Mouse (Mus musculus) heart, embryonic 11.5 days (tissue): ENCODE measurements around the gene Fpr2. TPM values are rescaled to one million over a fixed set of nuclear protein-coding genes. Genes with fewer than 3 reads are reported as not detected.

ENCODE experiments used
- ATAC-seq: fragments of 200-750 bp; cut with Nextera tagmentation; replicated peaks from 2 replicates; pipeline ENCODE4 v1.8.0; 2017; ENCODE audit warnings: moderate library complexity; ENCODE audit not compliant: insufficient number of reproducible peaks, low FRiP score, low TSS enrichment
- H3K27ac ChIP-seq: fragments of 300-500 bp; sonication (generic); 2 replicates; pipeline ENCODE4 v1.5.1; 2014; ENCODE audit warnings: mild to moderate bottlenecking, low read depth, low read length
- H3K27me3 ChIP-seq: fragments of 300-500 bp; sonication (generic); 2 replicates; pipeline ENCODE4 v1.6.1; 2014; ENCODE audit warnings: mild to moderate bottlenecking, low read length, mixed read lengths; ENCODE audit not compliant: control insufficient read depth, insufficient read depth
- H3K36me3 ChIP-seq: fragments of 300-500 bp; sonication (generic); 2 replicates; pipeline ENCODE4 v1.6.1; 2014; ENCODE audit warnings: mild to moderate bottlenecking, low read length, moderate library complexity, mixed read lengths; ENCODE audit not compliant: control insufficient read depth, insufficient read depth
- H3K4me1 ChIP-seq: fragments of 300-500 bp; sonication (generic); 2 replicates; pipeline ENCODE4 v1.6.1; 2014; ENCODE audit warnings: low read length; ENCODE audit not compliant: control insufficient read depth, insufficient read depth
- H3K4me2 ChIP-seq: fragments of 300-500 bp; sonication (generic); 2 replicates; pipeline ENCODE4 v1.6.1; 2014; ENCODE audit warnings: mild to moderate bottlenecking, moderate library complexity
- H3K4me3 ChIP-seq: fragments of 300-500 bp; sonication (generic); 2 replicates; pipeline ENCODE4 v1.5.1; 2014; ENCODE audit warnings: low read depth, low read length
- H3K9ac ChIP-seq: fragments of 300-500 bp; sonication (generic); 2 replicates; pipeline ENCODE4 v1.6.1; 2014; ENCODE audit warnings: mild to moderate bottlenecking, low read depth, low read length, moderate library complexity
- H3K9me3 ChIP-seq: fragments of 300-500 bp; sonication (generic); replicated peaks from 2 replicates; pipeline ENCODE4 v1.6.1; 2016; ENCODE audit warnings: low read length; ENCODE audit not compliant: control insufficient read depth
- WGBS: fragments of 180-500 bp; shearing (Covaris S2); extraction: QIAGEN DNeasy Blood & Tissue Kit; methylation state at CpG from one replicate; pipeline ENCODE4 v1.1.7; 2014; ENCODE audit not compliant: insufficient replicate concordance; 5-methylcytosine and 5-hydroxymethylcytosine counted together
- polyA plus RNA-seq: library from polyadenylated mRNA; unstranded; fragments of >200 nt; fragmentation: Nextera tagmentation; extraction: Ambion mirVana; gene quantifications from 2 replicates; pipeline ENCODE4 v1.2.1, GENCODE M21; 2014

Gene Fpr2
- polyA plus RNA-seq, 1 experiment from 2014 or later, result not detected

DNA sequence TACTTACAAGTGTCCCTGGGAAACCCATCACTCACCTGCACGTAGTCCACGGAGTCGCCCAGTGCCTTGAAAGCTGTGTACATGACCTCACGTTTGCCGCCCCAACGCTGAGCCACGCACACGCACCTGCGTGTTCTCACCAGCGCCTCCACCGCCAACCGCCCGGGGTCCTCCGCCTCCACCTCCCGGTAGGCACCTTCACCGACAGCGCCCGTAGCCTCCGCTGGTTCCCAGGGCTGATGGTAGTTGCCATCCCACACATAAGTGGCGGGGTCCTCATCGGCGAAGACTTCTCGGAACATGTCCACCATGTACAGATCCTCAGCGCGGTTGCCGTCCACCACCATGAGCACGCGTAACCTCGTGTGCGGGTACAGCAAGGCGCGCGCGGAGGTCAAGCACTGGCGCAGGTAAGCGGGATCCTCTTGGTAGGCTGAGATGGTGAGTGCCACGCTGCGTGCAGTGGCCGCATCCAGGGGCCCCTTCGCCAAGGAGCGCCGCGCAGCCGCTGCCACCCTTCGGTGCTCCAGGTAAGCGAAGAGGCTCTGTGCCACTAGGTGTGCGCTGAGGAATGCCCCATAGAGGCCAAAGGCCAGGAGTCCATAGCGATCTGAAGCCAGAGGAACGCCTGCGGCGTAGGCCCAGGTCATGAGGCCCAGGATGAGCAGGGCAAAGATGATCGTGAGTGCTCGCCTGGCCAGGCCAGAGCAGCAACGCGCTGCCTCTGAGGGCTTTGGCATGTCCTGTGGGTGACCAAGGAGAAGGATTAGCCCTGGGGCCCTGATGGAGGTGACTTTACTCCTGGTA lies 37.5 kb upstream of the Fpr2 start:
- ATAC-seq, result no peak
- Histone ChIP-seq H3K4me2 (peak overlapping the region; percentile 39), H3K9ac (no peak overlapping the region), H3K27ac (no peak overlapping the region), H3K4me1 (no peaks in the 10 kb centered on the region), H3K36me3 (no peaks in the 10 kb centered on the region), H3K4me3 (peak overlapping the region; percentile 18; the same call in 1 of the 2 replicates), H3K9me3 (no peaks in the 10 kb centered on the region), H3K27me3 (peaks cover 16% of the 10 kb centered on the region)
- 14% methylated on average over 55 of the region's 55 CpGs for WGBS

DNA sequence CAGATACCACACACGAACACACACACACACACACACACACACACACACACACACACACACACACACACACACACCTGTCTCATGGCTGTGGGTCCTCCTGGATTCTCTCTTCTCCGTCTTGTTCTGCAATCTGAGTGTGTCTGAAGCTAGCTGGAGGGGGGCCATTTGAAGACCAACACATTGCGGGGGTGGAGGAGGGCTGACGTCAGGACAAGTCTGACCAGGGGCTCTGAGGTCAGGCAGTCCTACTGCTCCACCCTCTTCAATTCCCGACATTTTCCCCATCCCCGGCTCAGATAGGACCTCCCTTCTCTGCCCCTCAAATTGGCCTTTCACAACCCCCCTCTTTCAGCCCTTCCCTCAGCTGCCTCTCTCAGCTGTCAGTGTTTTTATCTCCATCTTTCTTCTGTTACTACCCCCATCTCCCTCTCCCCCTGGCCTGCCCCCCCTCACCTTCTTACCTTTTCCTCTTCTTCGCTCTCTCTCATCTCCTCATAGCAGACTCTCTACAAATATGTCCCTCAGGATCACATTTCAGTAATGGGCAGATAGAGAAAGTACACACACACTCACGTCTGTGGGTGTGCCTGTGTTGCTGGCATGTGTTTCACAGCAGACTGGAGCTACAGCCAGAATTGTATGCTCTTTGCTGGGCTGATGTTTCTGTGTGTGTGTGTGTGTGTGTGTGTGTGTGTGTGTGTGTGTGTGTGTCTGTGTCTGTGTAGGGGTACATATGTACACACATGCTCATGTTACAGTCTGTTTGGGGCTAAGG lies 32.4 kb upstream of the Fpr2 start, which contains the start of gene Has1:
TSS of gene Has1 (minus strand) at position 142 of the 775 bp plus-strand sequence.
- Histone ChIP-seq H3K4me1 (no peaks in the 10 kb centered on the region), H3K4me2 (no peak within 1 kb of the TSS), H3K9ac (no peak within 1 kb of the TSS), H3K27me3 (peaks cover 4% of the 10 kb centered on the region), H3K4me3 (no peak within 1 kb of the TSS), H3K27ac (no peak within 1 kb of the TSS), H3K36me3 (no peaks in the 10 kb centered on the region; the same call in 1 of the 2 replicates), H3K9me3 (no peaks in the 10 kb centered on the region)
- no peak for ATAC-seq
- 38% methylated on average over 8 of the region's 8 CpGs for WGBS

DNA sequence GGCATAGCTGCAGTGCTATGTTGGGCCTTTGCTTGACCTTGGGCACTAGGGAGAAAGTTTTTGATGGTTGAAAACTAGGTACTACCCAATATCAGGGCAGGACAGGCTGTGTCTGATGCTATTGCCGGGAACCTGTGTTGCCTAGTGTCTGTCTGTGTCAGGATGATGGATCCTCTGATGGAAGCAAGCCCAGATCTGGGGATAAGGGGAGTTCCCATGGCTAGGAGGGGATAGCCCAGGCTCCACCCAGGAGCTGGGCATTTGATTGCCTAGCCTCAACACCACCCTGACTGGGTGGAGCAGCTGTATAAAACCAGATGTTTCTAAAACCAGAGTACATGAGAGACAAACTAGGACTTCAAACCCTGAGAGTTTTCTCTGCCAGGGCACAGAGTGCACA lies 31.0 kb upstream of the Fpr2 start:
- H3K4me3 ChIP-seq, result no peak overlapping the region
- no peaks in the 10 kb centered on the region for H3K4me1 ChIP-seq
- H3K4me2 ChIP-seq, result no peak overlapping the region
- H3K9me3 ChIP-seq, result no peaks in the 10 kb centered on the region
- 79% methylated on average over 1 of the region's 1 CpGs for WGBS
- no peak; the same call in 1 of the 2 replicates for ATAC-seq
- H3K27ac ChIP-seq, result no peak overlapping the region
- H3K27me3 ChIP-seq, result no peaks in the 10 kb centered on the region
- no peaks in the 10 kb centered on the region; the same call in 1 of the 2 replicates for H3K36me3 ChIP-seq
- no peak overlapping the region for H3K9ac ChIP-seq

DNA sequence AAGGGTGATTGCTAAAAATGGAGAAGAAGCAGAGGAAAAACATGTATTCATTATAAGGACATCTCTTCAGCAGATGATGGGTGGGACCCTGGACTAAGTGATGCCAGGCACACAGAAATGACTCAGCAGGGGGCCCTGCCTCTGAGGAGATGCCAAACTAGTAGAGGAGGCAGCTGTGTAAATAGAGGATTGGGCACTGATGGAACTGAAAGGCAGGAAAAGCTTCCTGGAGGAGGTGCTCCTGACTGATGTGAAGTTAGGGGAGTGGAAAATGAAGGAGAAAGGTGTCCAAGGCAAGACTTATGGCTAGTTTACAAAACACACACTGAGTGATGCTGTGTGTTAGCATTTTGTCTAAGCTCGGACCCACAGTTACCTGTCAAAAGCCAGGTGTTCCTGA lies 30.2 kb upstream of the Fpr2 start:
- Histone ChIP-seq H3K4me3 (no peak overlapping the region), H3K27me3 (no peaks in the 10 kb centered on the region), H3K36me3 (no peaks in the 10 kb centered on the region; the same call in 1 of the 2 replicates), H3K4me2 (no peak overlapping the region), H3K27ac (no peak overlapping the region), H3K4me1 (no peaks in the 10 kb centered on the region), H3K9me3 (no peaks in the 10 kb centered on the region; the same call in 1 of the 2 replicates), H3K9ac (no peak overlapping the region)
- ATAC-seq, result no peak
- 85% methylated on average over 1 of the region's 1 CpGs for WGBS

DNA sequence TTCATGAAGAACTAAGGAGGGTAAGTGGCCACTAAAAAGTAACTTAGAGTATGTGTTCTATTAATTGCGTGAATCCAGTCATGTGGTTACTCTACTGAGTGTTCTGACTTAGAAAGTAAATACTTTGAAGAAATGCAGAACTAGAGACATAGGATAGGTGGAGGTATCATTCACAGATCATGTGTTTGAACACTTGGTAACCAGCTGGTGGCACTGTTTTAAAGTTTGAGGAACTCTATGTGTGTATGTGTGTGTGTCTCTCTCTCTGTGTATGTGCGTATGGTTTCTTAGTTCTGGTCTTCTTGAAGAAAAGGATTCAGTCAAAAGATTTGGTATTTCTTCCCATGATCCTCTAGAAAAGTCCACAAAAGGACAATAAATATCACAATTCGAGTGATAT lies 27.5 kb upstream of the Fpr2 start:
- WGBS, result 76% methylated on average over 3 of the region's 3 CpGs

DNA sequence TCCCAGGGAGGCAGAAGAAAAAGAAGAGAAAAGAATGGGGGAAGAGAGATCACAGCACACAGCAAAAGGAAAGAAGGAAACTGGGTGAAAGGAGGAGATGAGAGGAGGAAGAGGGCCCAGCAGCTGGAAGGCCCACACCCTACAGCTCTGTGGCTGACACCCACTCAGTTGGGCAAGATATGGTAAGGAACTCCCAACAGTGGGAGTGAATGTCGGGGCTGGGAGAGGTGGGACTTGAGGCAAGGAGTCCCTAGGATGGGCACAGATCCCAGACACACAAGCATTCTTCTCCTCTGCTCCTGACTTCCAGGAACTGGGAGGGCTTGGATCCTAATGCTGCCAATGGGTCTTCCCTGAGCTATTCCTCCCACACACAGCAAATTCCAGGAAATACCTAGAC lies 25.3 kb upstream of the Fpr2 start:
- 54% methylated on average over 1 of the region's 1 CpGs for WGBS
- Histone ChIP-seq H3K36me3 (no peaks in the 10 kb centered on the region; the same call in 1 of the 2 replicates), H3K4me3 (no peak overlapping the region), H3K9ac (no peak overlapping the region), H3K4me1 (no peaks in the 10 kb centered on the region), H3K4me2 (no peak overlapping the region), H3K27ac (no peak overlapping the region), H3K27me3 (no peaks in the 10 kb centered on the region), H3K9me3 (no peaks in the 10 kb centered on the region; the same call in 1 of the 2 replicates)
- ATAC-seq, result no peak

More for the DNA sequence above, 27.5 kb upstream of the Fpr2 start:
- Histone ChIP-seq H3K4me3 (no peak overlapping the region), H3K9ac (no peak overlapping the region), H3K27ac (no peak overlapping the region), H3K4me2 (no peak overlapping the region), H3K9me3 (no peaks in the 10 kb centered on the region; the same call in 1 of the 2 replicates), H3K36me3 (no peaks in the 10 kb centered on the region; the same call in 1 of the 2 replicates), H3K4me1 (no peaks in the 10 kb centered on the region), H3K27me3 (no peaks in the 10 kb centered on the region)
- no peak for ATAC-seq

DNA sequence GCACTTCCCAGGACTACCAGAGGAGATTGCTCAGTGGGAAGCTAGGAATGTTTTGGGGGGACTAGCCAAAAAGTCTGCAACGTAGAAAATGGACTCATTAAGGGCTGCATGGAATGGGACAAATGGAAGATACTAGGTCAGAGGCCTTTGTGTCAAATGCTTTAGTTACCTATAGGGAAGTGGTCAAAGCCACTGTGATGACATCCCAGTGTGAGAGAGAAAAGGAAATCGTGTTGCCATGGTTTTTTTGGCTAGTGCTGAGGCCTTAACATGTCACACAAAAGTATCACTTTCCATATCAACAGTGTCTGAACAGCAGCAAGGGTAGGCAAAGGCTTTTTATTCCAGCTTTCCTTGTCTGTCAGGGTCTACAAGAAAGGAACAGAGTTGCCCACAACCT lies 22.5 kb upstream of the Fpr2 start:
- Histone ChIP-seq H3K9me3 (no peaks in the 10 kb centered on the region; the same call in 1 of the 2 replicates), H3K27ac (no peak overlapping the region), H3K4me1 (no peaks in the 10 kb centered on the region), H3K9ac (no peak overlapping the region), H3K27me3 (no peaks in the 10 kb centered on the region), H3K36me3 (no peaks in the 10 kb centered on the region; the same call in 1 of the 2 replicates), H3K4me2 (no peak overlapping the region), H3K4me3 (no peak overlapping the region)
- 60% methylated on average over 2 of the region's 2 CpGs for WGBS
- ATAC-seq, result no peak

DNA sequence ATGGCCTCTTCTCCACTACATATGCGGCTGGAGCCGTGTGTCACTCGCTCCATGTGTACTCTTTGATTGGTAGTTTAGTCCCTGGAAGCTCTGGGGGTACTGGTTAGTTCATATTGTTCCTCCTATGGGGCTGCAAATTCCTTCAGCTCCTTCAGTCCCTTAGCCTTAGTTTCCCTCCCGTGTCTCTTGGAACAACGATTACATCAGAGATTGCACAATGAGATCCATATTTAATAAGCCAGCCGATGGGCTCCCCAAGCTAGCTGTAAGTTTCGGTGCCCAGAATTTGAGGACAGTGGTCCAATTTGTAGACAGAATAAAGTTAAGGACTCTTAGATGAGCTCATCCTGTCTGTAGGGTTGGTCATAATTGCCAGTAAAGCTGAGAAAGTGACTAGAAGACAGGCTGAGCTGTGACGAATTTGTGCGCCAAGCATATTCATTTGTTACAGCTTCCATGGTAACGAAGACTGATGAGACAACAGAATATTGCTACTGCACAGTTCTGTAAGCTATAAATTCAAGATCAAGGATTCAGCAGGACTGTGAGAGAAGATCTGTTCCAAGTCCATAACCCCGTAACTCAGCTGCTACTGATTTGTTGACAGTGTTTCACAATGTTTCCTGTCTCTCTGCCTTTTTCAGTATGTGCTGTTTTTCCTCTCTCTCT lies 20.7 kb upstream of the Fpr2 start:
- no peak for ATAC-seq
- Histone ChIP-seq H3K4me3 (no peak overlapping the region), H3K9me3 (no peaks in the 10 kb centered on the region; the same call in 1 of the 2 replicates), H3K27ac (no peak overlapping the region), H3K4me1 (no peaks in the 10 kb centered on the region), H3K27me3 (no peaks in the 10 kb centered on the region), H3K36me3 (no peaks in the 10 kb centered on the region; the same call in 1 of the 2 replicates), H3K4me2 (no peak overlapping the region), H3K9ac (no peak overlapping the region)
- 86% methylated on average over 11 of the region's 11 CpGs for WGBS
